Mouse (Mus musculus) gonadal fat pad, adult 2 months (tissue): ENCODE measurements around the gene Igf2bp3. TPM values are rescaled to one million over a fixed set of nuclear protein-coding genes. Genes with fewer than 3 reads are reported as not detected.
"Not testable (repeated sequence)": the region's sequence is repeated elsewhere in the genome, so short reads cannot be mapped to it uniquely, and the experiment has no call there.

Experiments
- DNase-seq: peaks from one replicate; pipeline ENCODE4 v3.0.0-alpha.2; 2012; ENCODE audit warnings: low read depth
- polyA plus RNA-seq: library from polyadenylated mRNA; depleted of rRNA; stranded (reverse); fragments of >200 nt; gene quantifications from 2 replicates; pipeline ENCODE4 v1.2.3, GENCODE M21; 2012; rRNA removed

Gene Igf2bp3
- polyA plus RNA-seq, result 0.09 and 0.43 TPM in 2 replicates

- no peak for DNase-seq
Observed at GRCm38 (mm10) chr6:49214928-49215747, at the start of gene Igf2bp3. Gene Igf2bp3, minus strand, starts transcription at chr6:49214957.

- DNase-seq, result not testable (repeated sequence)
Observed at GRCm38 (mm10) chr6:49264446-49264845, 49.7 kb upstream of the Igf2bp3 start.

GRCm38 (mm10) chr6:49263847-49264243, 49.1 kb upstream of the Igf2bp3 start, which contains the start of gene Tra2a:
Gene Tra2a, minus strand, starts transcription at chr6:49264033.
- no peak for DNase-seq

GRCm38 (mm10) chr6:49263081-49263846, 48.5 kb upstream of the Igf2bp3 start:
- no peak for DNase-seq

- DNase-seq, result no peak
Observed at GRCm38 (mm10) chr6:49262421-49262820, 47.7 kb upstream of the Igf2bp3 start.

- no peak for DNase-seq
Observed at GRCm38 (mm10) chr6:49259711-49260110, 45.0 kb upstream of the Igf2bp3 start.

- DNase-seq, result no peak
Observed at GRCm38 (mm10) chr6:49257880-49258279, 43.1 kb upstream of the Igf2bp3 start.

- no peak for DNase-seq
Observed at GRCm38 (mm10) chr6:49252207-49252606, 37.5 kb upstream of the Igf2bp3 start.

GRCm38 (mm10) chr6:49251199-49251598, 36.4 kb upstream of the Igf2bp3 start:
- DNase-seq, result no peak

GRCm38 (mm10) chr6:49247246-49247645, 32.5 kb upstream of the Igf2bp3 start:
- DNase-seq, result no peak

GRCm38 (mm10) chr6:49242331-49242730, 27.6 kb upstream of the Igf2bp3 start:
- DNase-seq, result no peak

GRCm38 (mm10) chr6:49241562-49241961, 26.8 kb upstream of the Igf2bp3 start:
- no peak for DNase-seq

- DNase-seq, result no peak
Observed at GRCm38 (mm10) chr6:49236331-49236730, 21.6 kb upstream of the Igf2bp3 start.

- no peak for DNase-seq
Observed at GRCm38 (mm10) chr6:49233356-49233755, 18.6 kb upstream of the Igf2bp3 start.

- DNase-seq, result no peak
Observed at GRCm38 (mm10) chr6:49228126-49228679, 13.4 kb upstream of the Igf2bp3 start.

- DNase-seq, result no peak
Observed at GRCm38 (mm10) chr6:49227184-49227735, 12.5 kb upstream of the Igf2bp3 start.

GRCm38 (mm10) chr6:49225728-49226123, 11.0 kb upstream of the Igf2bp3 start:
- no peak for DNase-seq

GRCm38 (mm10) chr6:49224923-49225727, 10.4 kb upstream of the Igf2bp3 start:
- DNase-seq, result no peak

- no peak for DNase-seq
Observed at GRCm38 (mm10) chr6:49221906-49222305, 7.1 kb upstream of the Igf2bp3 start.

GRCm38 (mm10) chr6:49219920-49220604, 5.3 kb upstream of the Igf2bp3 start:
- no peak for DNase-seq
